Mouse (Mus musculus): ENCODE data around the gene 4933415F23Rik.

4933415F23Rik gene

GRCm38 (mm10) chr1:23102021-23102420 is at the start of gene 4933415F23Rik:
Gene 4933415F23Rik, minus strand, starts transcription at chr1:23102253.
- DNase-seq: no peak

DNA sequence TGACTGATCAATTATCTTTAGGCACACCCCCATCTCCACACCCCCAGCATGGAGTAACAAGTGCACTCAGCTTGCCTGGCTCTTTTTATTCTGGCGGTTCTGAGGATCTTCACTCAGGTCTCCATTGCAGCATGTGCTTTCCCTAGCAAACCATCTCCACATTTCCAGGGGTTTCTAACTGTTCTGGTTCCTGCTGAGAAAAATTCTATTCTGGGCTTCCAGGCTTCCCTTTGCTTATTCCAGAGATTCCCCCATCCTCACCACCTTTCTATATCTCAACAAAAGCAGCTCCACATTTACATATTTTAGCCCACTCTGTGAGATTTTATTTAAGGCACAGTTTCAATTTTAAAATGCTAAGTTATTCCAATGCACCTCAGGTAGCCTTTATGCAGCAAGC is 49.7 kb upstream of the 4933415F23Rik start:
- DNase-seq: no peak

DNA sequence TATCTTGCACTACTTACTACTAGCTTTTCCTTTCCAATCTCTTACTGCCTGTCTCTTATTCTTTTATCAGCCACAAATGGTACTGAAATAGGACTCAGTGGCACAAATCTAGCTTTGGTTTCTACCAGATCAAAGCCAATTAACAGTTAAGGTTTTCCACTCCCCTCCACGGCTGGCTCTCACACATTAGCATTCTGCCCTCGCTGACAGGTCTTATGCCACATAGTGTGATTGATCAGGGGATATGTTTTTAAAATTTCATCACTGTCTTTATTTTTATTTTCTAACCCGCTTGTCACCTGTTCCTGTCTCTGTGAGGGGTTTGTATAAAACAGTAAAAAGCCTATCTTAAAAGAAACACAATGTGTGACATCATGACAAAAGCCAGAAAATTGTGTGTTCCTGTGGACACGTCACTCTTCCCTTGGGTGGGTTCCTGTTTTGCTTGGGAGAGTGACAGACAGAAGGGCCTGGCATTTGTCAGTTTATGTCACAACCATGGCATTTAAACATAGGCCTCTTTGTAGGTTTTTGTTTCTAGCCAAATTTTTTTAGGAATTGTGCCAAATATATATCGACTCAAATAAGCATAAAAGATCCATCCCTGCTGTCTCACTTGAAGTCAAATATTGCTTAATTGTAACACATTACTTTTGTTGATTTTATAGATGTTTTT is 44.3 kb upstream of the 4933415F23Rik start:
- no peak for DNase-seq

GRCm38 (mm10) chr1:23141121-23141811 is 39.2 kb upstream of the 4933415F23Rik start:
- DNase-seq: no peak

- DNase-seq: peak; percentile 73
These were observed 38.5 kb upstream of the 4933415F23Rik start for GRCm38 (mm10) chr1:23140530-23140929.

- peak; percentile 19 for DNase-seq
These were observed 18.8 kb upstream of the 4933415F23Rik start for GRCm38 (mm10) chr1:23120901-23121300.

- no peak for DNase-seq
These were observed 17.4 kb upstream of the 4933415F23Rik start for GRCm38 (mm10) chr1:23119406-23119805.

- peak; percentile 58 for DNase-seq
These were observed 15.4 kb upstream of the 4933415F23Rik start for GRCm38 (mm10) chr1:23117423-23117822.

DNA sequence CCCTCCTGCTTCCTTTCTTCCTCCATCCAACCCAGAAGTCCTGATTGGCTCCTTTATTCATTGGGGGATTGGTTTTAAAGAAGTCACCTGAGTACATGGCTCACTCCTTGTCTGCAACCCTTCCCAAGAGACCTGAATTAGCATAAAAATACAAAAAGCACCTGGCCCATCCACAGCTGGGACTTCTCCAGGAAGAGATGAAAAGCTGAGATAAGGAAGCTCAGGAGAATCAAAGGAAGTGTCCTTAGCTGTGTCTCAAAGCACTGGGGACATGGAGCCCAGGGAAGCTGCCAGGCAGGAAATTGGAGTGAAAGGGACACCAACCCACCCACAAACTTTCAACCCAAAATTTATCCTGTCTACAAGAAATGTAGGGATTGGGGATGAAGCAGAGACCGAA is 7.1 kb upstream of the 4933415F23Rik start:
- DNase-seq: peak; percentile 10

DNA sequence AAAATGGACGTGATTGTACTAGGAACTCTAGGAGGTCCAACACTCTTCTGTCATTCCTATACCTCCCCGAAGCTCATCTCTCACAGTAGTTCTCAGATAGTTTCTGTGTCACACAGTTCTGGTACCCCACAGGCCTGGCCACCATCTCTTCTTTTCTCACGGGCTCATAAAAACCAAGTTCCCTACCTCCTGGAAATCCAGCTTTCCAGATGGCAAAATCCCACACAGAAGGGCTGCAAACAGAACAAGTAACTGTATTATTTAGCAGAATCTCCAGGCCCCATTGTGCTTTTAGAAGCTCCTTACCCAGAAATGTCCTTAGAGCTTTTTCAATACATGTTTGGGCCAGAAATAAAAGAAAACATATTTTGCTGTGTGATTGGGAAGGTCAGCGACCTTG is 828 bp upstream of the 4933415F23Rik start:
- DNase-seq: no peak

GRCm38 (mm10) chr1:23099791-23100190 is 2.3 kb downstream of the 4933415F23Rik start:
- DNase-seq: no peak

GRCm38 (mm10) chr1:23098451-23098850 is 3.6 kb downstream of the 4933415F23Rik start:
- DNase-seq: no peak

DNA sequence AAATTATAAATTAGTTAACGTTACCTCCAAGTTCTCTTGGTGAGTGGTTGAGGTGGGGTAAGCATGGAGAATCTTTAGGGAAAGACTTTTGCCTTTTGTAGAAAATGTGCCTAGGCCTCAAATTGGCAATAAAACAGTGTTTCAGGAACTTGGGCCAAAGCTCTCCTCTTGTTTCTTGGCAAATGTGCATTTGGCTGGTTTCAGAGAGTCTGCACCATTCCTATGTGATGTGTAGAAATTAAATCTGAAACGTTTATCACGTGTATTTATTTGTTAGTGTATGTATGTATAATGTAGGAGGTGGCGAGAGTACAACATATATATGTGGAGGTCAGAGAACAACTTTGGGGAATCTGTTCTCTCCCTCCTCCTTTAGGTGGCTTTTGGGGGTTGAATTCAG is 4.1 kb downstream of the 4933415F23Rik start:
- DNase-seq: peak; percentile 8

GRCm38 (mm10) chr1:23067715-23068114 is 34.3 kb downstream of the 4933415F23Rik start:
- no peak for DNase-seq

DNA sequence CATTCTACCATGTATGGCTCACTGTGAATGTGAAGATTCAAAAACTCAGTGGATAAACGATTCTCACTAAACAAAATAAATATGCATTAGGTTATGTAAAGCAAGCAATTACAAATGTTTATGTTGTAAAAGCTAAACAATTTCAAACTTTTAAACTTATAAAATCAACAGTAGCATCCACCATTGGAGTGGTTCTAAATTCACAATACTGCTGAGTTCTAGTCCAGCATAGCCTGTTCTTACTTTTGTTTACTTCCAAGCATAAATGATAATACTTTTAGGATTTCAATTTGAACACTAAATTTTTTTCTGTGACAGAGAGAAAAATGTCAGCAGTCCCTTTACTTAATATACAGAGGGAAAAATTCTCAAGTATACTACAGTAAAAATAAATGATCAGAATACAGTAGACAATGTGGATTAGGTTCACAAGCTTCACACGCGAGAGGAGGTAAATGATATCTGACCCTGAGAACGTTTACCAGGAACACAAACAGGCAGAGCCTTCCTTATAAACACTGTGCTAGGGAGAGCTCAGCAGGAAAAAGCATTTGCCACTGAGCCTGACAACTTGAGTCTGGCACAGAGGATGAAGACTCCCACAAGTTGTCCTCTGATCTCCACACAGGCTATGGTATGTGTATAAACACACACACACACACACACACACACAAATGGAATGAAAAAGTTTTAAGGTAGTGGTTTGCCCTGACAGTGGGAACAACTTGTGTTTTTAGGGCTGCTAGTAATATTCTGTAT is 37.2 kb downstream of the 4933415F23Rik start:
- no peak for DNase-seq

DNA sequence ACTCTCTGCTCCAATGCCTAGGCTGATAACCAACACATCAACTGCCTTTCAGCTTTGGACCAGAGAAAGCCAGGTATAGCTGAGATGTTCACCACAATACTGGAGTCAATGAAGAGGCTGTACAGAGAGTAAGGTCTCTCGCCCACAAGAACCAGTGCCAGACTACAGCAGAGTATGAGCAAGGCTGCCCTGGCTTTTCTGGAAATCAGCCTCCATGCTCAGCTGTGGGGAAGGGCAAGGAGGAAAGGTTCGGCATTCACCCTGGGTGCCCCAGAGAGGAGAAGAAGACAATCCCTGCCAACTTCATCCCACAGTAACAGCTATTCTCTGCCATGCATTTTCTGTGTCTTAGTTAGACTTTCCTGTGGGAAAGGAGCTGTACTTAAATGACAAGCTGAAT is 38.1 kb downstream of the 4933415F23Rik start:
- no peak for DNase-seq

DNA sequence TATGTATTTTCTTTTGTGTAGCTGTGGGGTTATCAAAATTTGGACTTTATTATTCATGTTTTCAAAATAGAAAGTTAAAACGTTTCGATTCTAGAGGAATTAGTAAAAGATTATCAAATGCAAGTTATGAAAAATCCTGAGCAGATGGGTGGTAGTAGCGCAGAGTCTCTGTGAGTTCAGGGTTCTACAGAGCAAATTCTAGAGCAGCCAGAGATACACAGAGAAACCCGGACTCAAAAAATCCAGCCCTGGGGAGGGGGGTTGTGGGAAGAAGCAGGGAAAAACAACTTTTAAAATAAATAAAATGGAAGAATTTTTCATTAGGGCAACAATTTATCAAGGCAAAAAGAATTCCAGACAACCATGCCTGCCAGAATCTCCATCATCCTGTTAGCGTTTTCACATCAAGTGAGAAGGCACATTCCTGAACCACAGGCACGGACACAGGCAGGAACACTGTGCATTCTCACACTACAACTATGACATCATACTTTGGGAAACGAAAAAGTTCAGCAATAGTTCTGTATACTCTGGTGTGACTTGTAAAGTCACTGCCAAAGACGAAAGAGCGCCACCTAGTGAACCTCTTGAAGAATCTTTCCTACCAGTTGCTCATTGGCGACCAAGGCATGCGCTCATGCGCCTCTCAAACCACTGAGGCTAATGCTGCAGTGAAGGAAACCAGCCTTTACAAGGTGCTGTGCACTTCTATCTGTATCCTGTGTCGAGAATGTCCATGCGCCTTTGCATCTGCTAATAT is 40.3 kb downstream of the 4933415F23Rik start:
- DNase-seq: peak; percentile 76

DNA sequence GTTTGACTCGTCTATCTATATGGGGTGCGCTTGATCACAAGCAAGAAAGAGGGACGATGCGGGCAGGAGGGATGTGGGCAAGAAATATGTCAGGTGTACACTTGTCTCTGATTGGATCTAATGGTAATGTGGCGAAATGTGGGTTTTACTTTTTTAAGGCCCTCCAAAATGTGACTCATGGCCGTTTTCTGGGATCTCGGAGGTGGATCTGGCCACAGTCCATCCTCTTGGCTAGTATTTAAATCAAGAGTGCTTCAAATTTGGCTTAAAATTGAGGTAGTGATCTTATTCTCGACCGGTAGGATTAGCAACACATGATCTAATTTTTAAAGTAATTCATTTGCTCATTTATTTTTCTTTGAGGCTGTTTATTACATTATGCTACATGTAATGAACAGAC is 42.0 kb downstream of the 4933415F23Rik start:
- no peak for DNase-seq

Data from lung, postnatal 10 days (tissue).